Mouse (Mus musculus) thymus, postnatal 25 days (tissue): ENCODE results near the gene Olfr1279.
"Not testable (repeated sequence)": the region's sequence is repeated elsewhere in the genome, so short reads cannot be mapped to it uniquely, and the experiment has no call there.

Experiments
- DNase-seq: peaks from one replicate; pipeline ENCODE4 v3.0.0; 2022

Gene Olfr1279

DNA sequence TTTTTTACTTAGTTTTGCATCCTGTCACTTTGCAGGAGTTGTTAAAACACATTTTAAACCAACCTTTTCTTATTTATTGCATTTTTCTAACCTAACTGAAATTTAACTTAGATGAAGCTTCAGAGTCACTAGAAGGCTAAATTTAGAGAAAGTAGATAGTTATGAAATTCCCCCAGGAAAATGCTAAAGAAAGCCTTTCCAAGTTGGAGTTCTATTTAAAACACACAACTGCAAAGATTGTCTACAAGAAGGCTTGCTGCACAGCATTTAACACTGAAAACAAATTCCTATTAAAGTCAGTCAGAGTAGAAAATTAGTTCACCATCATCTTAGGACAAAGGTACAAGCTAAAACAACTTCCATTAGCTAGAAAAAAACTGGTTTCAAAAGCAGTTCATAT lies at the start of gene Olfr1279:
Olfr1279 (plus strand) TSS at position 262 of the 400 bp plus-strand sequence.
- DNase-seq: no peak

DNA sequence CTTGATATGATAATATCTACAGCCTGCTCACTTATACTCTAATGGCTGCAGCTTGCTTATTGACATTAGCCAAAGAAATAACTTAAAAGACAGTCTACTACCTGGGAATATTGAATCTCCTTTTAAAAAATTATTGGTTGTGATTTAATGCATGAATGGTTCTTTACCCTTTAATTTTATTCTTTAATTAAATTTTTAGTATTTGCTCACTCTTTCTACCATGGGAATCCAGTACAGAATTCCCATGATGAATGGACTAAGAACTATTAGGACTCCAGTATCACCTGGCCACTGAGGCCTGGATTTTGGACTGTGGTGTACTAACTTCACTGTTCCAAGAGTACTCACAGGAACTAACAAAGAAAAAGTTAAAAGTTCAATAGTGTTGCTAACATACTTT lies 46.2 kb upstream of the Olfr1279 start, which contains the start of gene Olfr1276:
Olfr1276 (plus strand) TSS at position 301 of the 400 bp plus-strand sequence.
- no peak for DNase-seq

- no peak for DNase-seq
Observed at GRCm38 (mm10) chr2:111274006-111274405, 26.4 kb upstream of the Olfr1279 start, which contains the start of gene Olfr1277. Gene Olfr1277 (minus strand): TSS chr2:111274106.

DNA sequence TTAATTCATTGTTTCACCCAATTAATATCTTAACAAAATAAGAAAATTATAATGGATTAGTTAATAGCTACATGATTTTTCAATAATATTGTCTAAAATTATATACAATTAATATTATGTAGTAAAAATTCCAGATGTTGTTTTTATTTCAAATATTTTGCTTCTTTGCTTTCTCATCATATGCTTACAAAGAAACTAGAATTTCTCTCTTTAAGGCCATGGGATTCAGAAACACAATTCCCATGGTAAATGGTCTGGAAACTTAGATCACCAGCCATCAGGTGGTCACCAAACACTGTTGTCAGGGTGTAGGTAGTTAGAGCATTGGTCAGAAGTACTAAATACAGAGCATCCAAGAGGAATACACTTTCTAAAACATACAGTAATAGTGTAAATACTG lies 10.6 kb upstream of the Olfr1279 start, which contains the start of gene Olfr1278:
Olfr1278 (plus strand) TSS at position 301 of the 400 bp plus-strand sequence.
- no peak for DNase-seq

DNA sequence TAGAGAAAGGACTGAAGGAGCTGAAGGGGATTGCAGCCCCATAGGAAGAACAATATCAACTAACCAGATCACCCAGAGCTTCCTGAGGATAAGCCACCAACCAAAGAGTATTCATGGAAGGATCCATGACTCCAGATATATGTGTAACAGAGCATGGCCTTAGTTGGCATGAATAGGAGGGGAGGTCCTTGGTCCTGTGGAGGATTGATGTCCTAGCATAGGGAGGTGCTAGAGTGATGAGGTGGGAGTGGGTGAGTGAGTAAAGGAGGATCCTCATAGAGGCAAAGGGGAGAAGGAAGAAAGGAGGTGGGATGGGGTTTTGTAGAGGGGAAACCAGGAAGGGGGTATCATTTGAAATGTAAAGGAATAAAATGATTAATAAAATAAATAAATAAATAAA lies 1.9 kb upstream of the Olfr1279 start:
- no peak for DNase-seq

DNA sequence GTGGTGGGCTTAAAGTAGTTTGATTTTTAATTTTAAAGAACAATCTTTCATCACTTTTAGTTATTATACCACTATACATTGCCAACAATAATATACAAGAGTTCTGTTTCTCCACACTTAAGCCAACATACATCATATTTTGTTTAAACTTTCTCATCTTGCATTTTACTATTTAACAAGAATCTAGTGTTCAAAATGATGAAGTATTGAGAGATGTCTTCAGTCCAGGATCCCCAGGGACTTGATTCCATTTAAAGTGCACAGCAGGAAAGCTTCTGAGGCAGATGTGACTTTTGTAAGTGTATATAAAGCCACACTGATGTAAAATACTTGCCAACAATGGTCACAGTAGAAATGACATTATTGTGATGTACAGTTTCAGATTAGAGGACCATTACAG lies 13.3 kb downstream of the Olfr1279 start, which contains the start of gene Olfr1280:
Olfr1280 (plus strand) TSS at position 301 of the 400 bp plus-strand sequence.
- DNase-seq: no peak

DNA sequence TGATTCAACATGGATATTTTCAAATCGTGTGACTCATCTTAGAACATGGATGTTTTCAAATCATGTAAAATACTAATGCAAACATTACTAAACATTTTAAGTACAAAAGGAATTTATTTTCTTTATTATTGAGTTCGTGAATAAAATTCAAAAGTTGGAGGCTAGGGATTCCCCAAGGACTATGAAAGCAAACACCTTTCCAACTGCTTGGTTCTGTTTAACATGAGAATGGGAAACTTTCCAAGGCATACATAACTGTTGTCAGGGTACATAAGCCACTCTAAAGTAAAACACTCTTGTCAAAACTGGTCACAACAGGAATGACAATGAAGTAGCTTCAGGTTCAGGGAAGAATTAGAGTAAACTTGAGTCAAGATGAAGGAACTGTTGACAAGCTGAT lies 25.8 kb downstream of the Olfr1279 start, which contains the start of gene Olfr1281:
Olfr1281 (plus strand) TSS at position 301 of the 400 bp plus-strand sequence.
- DNase-seq: no peak

- DNase-seq: not testable (repeated sequence)
Observed at GRCm38 (mm10) chr2:111333721-111334120, 33.3 kb downstream of the Olfr1279 start.

DNA sequence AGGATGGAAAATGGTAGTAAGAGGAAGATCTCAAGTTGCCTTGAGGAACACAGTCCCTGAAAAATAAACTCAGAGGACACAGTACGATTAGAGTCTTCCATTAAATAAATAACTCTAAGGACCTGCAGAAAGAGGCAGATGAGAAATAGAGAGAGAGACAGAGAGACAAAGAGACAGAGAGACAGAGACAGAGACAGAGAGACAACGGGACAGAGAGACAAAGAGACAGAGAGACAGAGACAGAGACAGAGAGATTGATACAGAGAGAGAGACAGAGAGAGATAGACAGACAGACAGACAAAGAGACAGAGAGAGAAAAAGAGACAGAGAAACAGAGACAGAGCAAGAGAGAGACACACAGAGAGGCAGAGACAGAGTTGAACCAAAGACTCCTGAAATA lies 35.5 kb downstream of the Olfr1279 start, which contains the start of gene Olfr1282:
Olfr1282 (minus strand) TSS at position 101 of the 400 bp plus-strand sequence.
- DNase-seq: no peak
